In the genomic region with DNA sequence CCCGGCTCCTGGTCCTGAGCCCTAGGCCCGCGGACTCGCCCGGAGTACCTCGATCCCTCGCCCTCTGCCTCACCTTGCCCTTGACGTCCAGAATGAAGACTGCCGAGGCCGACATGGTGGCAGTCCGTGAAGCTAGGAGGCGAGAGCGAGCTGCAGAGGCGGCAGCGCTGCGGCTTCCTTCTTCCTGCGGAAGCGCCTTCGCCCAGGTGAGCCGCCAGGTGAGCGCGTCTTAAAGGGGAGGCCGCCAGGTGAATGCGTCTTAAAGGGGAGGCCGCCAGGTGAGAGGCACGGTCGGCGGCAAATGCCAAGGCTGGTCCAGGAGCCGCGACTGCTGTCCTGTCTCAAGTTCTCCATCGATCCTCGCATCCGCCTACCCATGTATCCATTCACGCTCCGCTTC, we compare ENCODE assay signal across 8 mouse cellular contexts. TPM values are rescaled to one million over a fixed set of nuclear protein-coding genes. Genes with fewer than 3 reads are reported as not detected.
DNase-seq lines count a peak whose midpoint lies in the region; ATAC-seq lines count a peak whose summit lies in the region.

A gene (minus strand): TSS at position 204 of the 400 bp plus-strand sequence.

- H3K9ac ChIP-seq in embryonic facial prominence, embryonic 11.5 days (replicated peaks; ENCODE audit: low read length), result 0 out of 2 replicates have a peak within 1 kb of the TSS, but pooled peaks have one; percentile 22

- no peaks in the 10 kb centered on the region for H3K4me1 ChIP-seq in embryonic facial prominence, embryonic 11.5 days (ENCODE audit: control insufficient read depth, insufficient read depth, low read length)

- H3K9me3 ChIP-seq in embryonic facial prominence, embryonic 11.5 days (replicated peaks; ENCODE audit: control insufficient read depth, low read length), result no peaks in the 10 kb centered on the region

- ATAC-seq in embryonic facial prominence, embryonic 11.5 days (replicated peaks; ENCODE audit: insufficient number of reproducible peaks, low FRiP score, low TSS enrichment, low read depth), result no peak

- WGBS in embryonic facial prominence, embryonic 11.5 days, result 7% methylated on average over 35 of the region's 35 CpGs

- H3K27me3 ChIP-seq in embryonic facial prominence, embryonic 11.5 days (ENCODE audit: control insufficient read depth, insufficient read depth, low read length), result peaks cover 13% of the 10 kb centered on the region

- H3K4me2 ChIP-seq in embryonic facial prominence, embryonic 11.5 days (ENCODE audit: low read depth, low read length), result peak within 1 kb of the TSS; percentile 20

- peak within 1 kb of the TSS; percentile 25 for H3K4me3 ChIP-seq in embryonic facial prominence, embryonic 11.5 days (ENCODE audit: low read depth, low read length)

- no peaks in the 10 kb centered on the region for H3K36me3 ChIP-seq in embryonic facial prominence, embryonic 11.5 days (replicated peaks; ENCODE audit: control insufficient read depth, insufficient read depth, low read depth, low read length)

- no peak within 1 kb of the TSS for H3K27ac ChIP-seq in embryonic facial prominence, embryonic 11.5 days (replicated peaks; ENCODE audit: low read depth, low read length)

- intact Hi-C loops in heart, postnatal 14 days (cut with DNase I), result loop anchor here (5.0 kb wide), 1 partner anchor 160 kb away; no protein-coding TSS in a partner anchor

- DNase-seq in heart, adult 11 months, result peak; percentile 88
- DNase-seq in heart, postnatal 14 days, result no peak
- DNase-seq in embryonic facial prominence, embryonic 11.5 days (ENCODE audit: low spot score), result peak; percentile 46
- DNase-seq in kidney, adult 9 months, result peak; percentile 59
- peak; percentile 70 for DNase-seq in lung, postnatal 25 days (ENCODE audit: low spot score)
- no peak for DNase-seq in MN1 (ENCODE audit: low spot score)
- no peak for DNase-seq in spleen, postnatal 14 days (ENCODE audit: low spot score in 2 of 2)
- no peak for DNase-seq in right cerebral cortex, adult 2 months (ENCODE audit: low spot score in 2 of 2)

RNA-seq across cellular contexts. Expression of the gene that starts here (rescaled TPM):
- under 1 TPM in 1 of 2 experiments, not detected in 1; 0.12 TPM for total RNA-seq in heart, postnatal 14 days (2021)
- 15.9 and 16.3 TPM in 2 replicates for polyA plus RNA-seq in embryonic facial prominence, embryonic 11.5 days (2014; fragmentation: Nextera tagmentation; extraction: Ambion mirVana)

Comparison
In these comparisons a context has a peak if more than half of its experiments do, and no peak if none do; other contexts are left out.
1. DNase-seq: peak in heart, adult 11 months (single experiment), embryonic facial prominence, embryonic 11.5 days (single experiment), kidney, adult 9 months (single experiment) and lung, postnatal 25 days (single experiment); none in heart, postnatal 14 days (0 of 2), MN1 (single experiment), spleen, postnatal 14 days (0 of 2) and right cerebral cortex, adult 2 months (0 of 2).